Mouse (Mus musculus) urinary bladder, adult 18-20 months (tissue): Measurements from ENCODE around the gene Txndc16.

Source experiments
- DNase-seq, 2 experiments: peaks; one replicate each; pipeline ENCODE4 v3.0.0; 2022; ENCODE audit warnings: low spot score in 2 of 2, mixed read lengths in 2 of 2

Gene Txndc16

GRCm38 (mm10) chr14:45155511-45156173 lies 64.5 kb downstream of the Txndc16 start:
- DNase-seq: no peak

- DNase-seq: no peak
Measured at GRCm38 (mm10) chr14:45153258-45153657, 66.9 kb downstream of the Txndc16 start.

GRCm38 (mm10) chr14:45142511-45142910 lies 77.6 kb downstream of the Txndc16 start:
- DNase-seq: no peak

- no peak for DNase-seq
Measured at GRCm38 (mm10) chr14:45140344-45141080, 79.6 kb downstream of the Txndc16 start.

GRCm38 (mm10) chr14:45135961-45136360 lies 84.2 kb downstream of the Txndc16 start:
- no peak for DNase-seq

GRCm38 (mm10) chr14:45135560-45135959 lies 84.6 kb downstream of the Txndc16 start:
- no peak for DNase-seq

GRCm38 (mm10) chr14:45118359-45118758 lies 101.8 kb downstream of the Txndc16 start:
- no peak for DNase-seq

- no peak for DNase-seq
Measured at GRCm38 (mm10) chr14:45102201-45102600, 117.9 kb downstream of the Txndc16 start.

GRCm38 (mm10) chr14:45092327-45092726 lies 127.8 kb downstream of the Txndc16 start:
- no peak for DNase-seq

GRCm38 (mm10) chr14:45090011-45090410 lies 130.1 kb downstream of the Txndc16 start:
- no peak for DNase-seq

GRCm38 (mm10) chr14:45085651-45086425 lies 134.3 kb downstream of the Txndc16 start:
- no peak for DNase-seq

- DNase-seq: no peak
Measured at GRCm38 (mm10) chr14:45084656-45085280, 135.4 kb downstream of the Txndc16 start.

GRCm38 (mm10) chr14:45083540-45083939 lies 136.6 kb downstream of the Txndc16 start:
- DNase-seq: no peak
